Mouse (Mus musculus) adrenal gland, postnatal 25 days (tissue): ENCODE results near the gene Fam89b. TPM values are rescaled to one million over a fixed set of nuclear protein-coding genes. Genes with fewer than 3 reads are reported as not detected.

Source experiments
- DNase-seq: peaks from one replicate; pipeline ENCODE4 v3.0.0; 2021; ENCODE audit warnings: mixed read lengths
- long read RNA-seq: library from polyadenylated mRNA; stranded (forward); transcript quantifications from one replicate; pipeline ENCODE4 v2.0.0, GENCODE M21; 2021
- total RNA-seq: library from RNA; stranded (reverse); gene quantifications from 2 replicates; pipeline ENCODE4 v1.2.3, GENCODE M21; 2021

The Fam89b gene
- total RNA-seq = 44.8 and 59.4 TPM in 2 replicates
- long read RNA-seq, transcript Fam89b-203 (2 exons, 1,160 nt) = minor isoform, 5 of 43 reads
- long read RNA-seq, transcript Fam89b-201 (2 exons, 1,197 nt) = major isoform, 35 of 43 reads
- long read RNA-seq, partial matches to known transcripts = 0 of 43 reads
- long read RNA-seq, other reads (novel, unspliced or antisense) = 1 of 43 reads

- peak; percentile 93 for DNase-seq
These were observed at the start of gene Fam89b for GRCm38 (mm10) chr19:5729444-5729815. TSS of gene Fam89b (minus strand) at chr19:5729653.

- DNase-seq = no peak
These were observed 48.9 kb upstream of the Fam89b start for GRCm38 (mm10) chr19:5778312-5778711.

- no peak for DNase-seq
These were observed 48.1 kb upstream of the Fam89b start for GRCm38 (mm10) chr19:5777387-5778032.

- DNase-seq = peak; percentile 97
These were observed 41.7 kb upstream of the Fam89b start, which contains the start of gene Scyl1 for GRCm38 (mm10) chr19:5770925-5771860. TSS of gene Scyl1 (minus strand) at chr19:5771419.

GRCm38 (mm10) chr19:5770311-5770710, 40.9 kb upstream of the Fam89b start:
- no peak for DNase-seq

- no peak for DNase-seq
These were observed 37.8 kb upstream of the Fam89b start for GRCm38 (mm10) chr19:5767271-5767670.

GRCm38 (mm10) chr19:5763163-5763562, 33.7 kb upstream of the Fam89b start:
- no peak for DNase-seq

- DNase-seq = no peak
These were observed 29.5 kb upstream of the Fam89b start for GRCm38 (mm10) chr19:5758878-5759403.

- no peak for DNase-seq
These were observed 27.7 kb upstream of the Fam89b start for GRCm38 (mm10) chr19:5756991-5757636.

GRCm38 (mm10) chr19:5756321-5756985, 27.0 kb upstream of the Fam89b start:
- DNase-seq = no peak

GRCm38 (mm10) chr19:5751742-5752141, 22.3 kb upstream of the Fam89b start:
- peak; percentile 82 for DNase-seq

- DNase-seq = no peak
These were observed 21.5 kb upstream of the Fam89b start for GRCm38 (mm10) chr19:5750951-5751350.

GRCm38 (mm10) chr19:5749476-5749875, 20.0 kb upstream of the Fam89b start:
- DNase-seq = peak; percentile 74

GRCm38 (mm10) chr19:5746907-5747363, 17.5 kb upstream of the Fam89b start:
- DNase-seq = no peak

GRCm38 (mm10) chr19:5745756-5746710, 16.6 kb upstream of the Fam89b start:
- DNase-seq = peak; percentile 77

GRCm38 (mm10) chr19:5743576-5743975, 14.1 kb upstream of the Fam89b start:
- peak; percentile 70 for DNase-seq

GRCm38 (mm10) chr19:5742241-5742641, 12.8 kb upstream of the Fam89b start:
- peak; percentile 51 for DNase-seq

- peak; percentile 85 for DNase-seq
These were observed 12.3 kb upstream of the Fam89b start for GRCm38 (mm10) chr19:5741641-5742240.
